Mouse (Mus musculus): ENCODE measurements at regions not wholly inside any gene's neighbourhood (a gene's known extent, or its start where the extent isn't known, plus 50 kb on each side); places are given as distances from the start of the nearest gene placed in this dataset.

GRCm38 (mm10) chr4:100037868-100038267, 57.7 kb upstream of the Ror1 start:
- H3K9me3 ChIP-seq, result no peaks in the 10 kb centered on the region
- H3K27me3 ChIP-seq (replicated peaks; ENCODE audit: low read depth, poor library complexity, severe bottlenecking), result no peaks in the 10 kb centered on the region
- peak overlapping the region; percentile 61; the same call in 1 of the 2 replicates for H3K27ac ChIP-seq (replicated peaks)
- H3K4me3 ChIP-seq, result no peak overlapping the region
- H3K4me1 ChIP-seq, result peaks cover 38% of the 10 kb centered on the region
- no peak for DNase-seq (ENCODE audit: low spot score)
- 79% methylated on average over 3 of the region's 3 CpGs for WGBS
- H3K36me3 ChIP-seq (replicated peaks), result no peaks in the 10 kb centered on the region

GRCm38 (mm10) chr4:100039741-100040140, 55.9 kb upstream of the Ror1 start:
- Histone ChIP-seq H3K27ac (replicated peaks) (no peak overlapping the region), H3K9me3 (no peaks in the 10 kb centered on the region), H3K27me3 (replicated peaks; ENCODE audit: low read depth, poor library complexity, severe bottlenecking) (no peaks in the 10 kb centered on the region), H3K36me3 (replicated peaks) (no peaks in the 10 kb centered on the region), H3K4me3 (no peak overlapping the region), H3K4me1 (peaks cover 29% of the 10 kb centered on the region)
- WGBS, result 85% methylated on average over 3 of the region's 3 CpGs
- DNase-seq (ENCODE audit: low spot score), result no peak

- Histone ChIP-seq H3K4me3 (no peak overlapping the region), H3K27me3 (replicated peaks; ENCODE audit: low read depth, poor library complexity, severe bottlenecking) (no peaks in the 10 kb centered on the region), H3K27ac (replicated peaks) (no peak overlapping the region), H3K36me3 (replicated peaks) (no peaks in the 10 kb centered on the region), H3K4me1 (peaks cover 18% of the 10 kb centered on the region), H3K9me3 (no peaks in the 10 kb centered on the region)
- no peak for DNase-seq (ENCODE audit: low spot score)
- 81% methylated on average over 11 of the region's 11 CpGs for WGBS
These were observed 53.6 kb upstream of the Ror1 start for GRCm38 (mm10) chr4:100041982-100042381.

GRCm38 (mm10) chr4:100045164-100045906, 50.3 kb upstream of the Ror1 start:
- no peak for DNase-seq (ENCODE audit: low spot score)
- 80% methylated on average over 15 of the region's 15 CpGs for WGBS
- Histone ChIP-seq H3K27me3 (replicated peaks; ENCODE audit: low read depth, poor library complexity, severe bottlenecking) (no peaks in the 10 kb centered on the region), H3K36me3 (replicated peaks) (no peaks in the 10 kb centered on the region), H3K9me3 (no peaks in the 10 kb centered on the region), H3K4me1 (peaks cover 7% of the 10 kb centered on the region; the same call in 1 of the 2 replicates), H3K27ac (replicated peaks) (no peak overlapping the region), H3K4me3 (no peak overlapping the region)
